Mouse (Mus musculus) embryonic facial prominence, embryonic 11.5 days (tissue): ENCODE results near the gene Rnf207. TPM values are rescaled to one million over a fixed set of nuclear protein-coding genes. Genes with fewer than 3 reads are reported as not detected.
A peak's percentile ranks its signal among the peaks of the same experiment; 100 is the strongest.

Experiments
- ATAC-seq: fragments of 200-750 bp; cut with Nextera tagmentation; replicated peaks from 2 replicates; pipeline ENCODE4 v1.8.0; 2017; ENCODE audit warnings: low read depth; ENCODE audit not compliant: insufficient number of reproducible peaks, low FRiP score, low TSS enrichment
- DNase-seq: peaks from one replicate; pipeline ENCODE4 v3.0.0-alpha.2; 2015; ENCODE audit warnings: low spot score
- H3K27ac ChIP-seq: fragments of 300-500 bp; sonication (generic); replicated peaks from 2 replicates; pipeline ENCODE4 v1.5.1; 2014; ENCODE audit warnings: mild to moderate bottlenecking, low read depth, low read length, control low read depth
- H3K27me3 ChIP-seq: fragments of 300-500 bp; sonication (generic); 2 replicates; pipeline ENCODE4 v1.6.1; 2014; ENCODE audit warnings: mild to moderate bottlenecking, low read length, moderate library complexity, mixed read lengths; ENCODE audit not compliant: control insufficient read depth, insufficient read depth
- H3K36me3 ChIP-seq: fragments of 300-500 bp; sonication (generic); replicated peaks from 2 replicates; pipeline ENCODE4 v1.6.1; 2014; ENCODE audit warnings: low read depth, mild to moderate bottlenecking, low read length, moderate library complexity, mixed read lengths; ENCODE audit not compliant: control insufficient read depth, insufficient read depth
- H3K4me1 ChIP-seq: fragments of 300-500 bp; sonication (generic); 2 replicates; pipeline ENCODE4 v1.6.1; 2014; ENCODE audit warnings: low read length, mixed read lengths; ENCODE audit not compliant: control insufficient read depth, insufficient read depth
- H3K4me2 ChIP-seq: fragments of 300-500 bp; sonication (generic); 2 replicates; pipeline ENCODE4 v1.6.1; 2014; ENCODE audit warnings: low read depth, mild to moderate bottlenecking, control low read depth, low read length, moderate library complexity
- H3K4me3 ChIP-seq: fragments of 300-500 bp; sonication (generic); 2 replicates; pipeline ENCODE4 v1.5.1; 2014; ENCODE audit warnings: low read depth, low read length, control low read depth
- H3K9ac ChIP-seq: fragments of 300-500 bp; sonication (generic); replicated peaks from 2 replicates; pipeline ENCODE4 v1.6.1; 2014; ENCODE audit warnings: mild to moderate bottlenecking, control low read depth, low read length
- H3K9me3 ChIP-seq: fragments of 300-500 bp; sonication (generic); replicated peaks from 2 replicates; pipeline ENCODE4 v1.6.1; 2016; ENCODE audit warnings: mild to moderate bottlenecking, low read length, inconsistent platforms, mixed read lengths; ENCODE audit not compliant: control insufficient read depth
- WGBS: fragments of 180-500 bp; shearing (Covaris S2); extraction: QIAGEN DNeasy Blood & Tissue Kit; methylation state at CpG from one replicate; pipeline ENCODE4 v1.1.7; 2014; 5-methylcytosine and 5-hydroxymethylcytosine counted together
- polyA plus RNA-seq: library from polyadenylated mRNA; unstranded; fragments of >200 nt; fragmentation: Nextera tagmentation; extraction: Ambion mirVana; gene quantifications from 2 replicates; pipeline ENCODE4 v1.2.1, GENCODE M21; 2014

The Rnf207 gene
- polyA plus RNA-seq, 1 experiment from 2014 or later: 0.41 TPM

GRCm38 (mm10) chr4:152339293-152339790 lies 20.5 kb upstream of the Rnf207 start:
- peak overlapping the region; percentile 60 for H3K4me3 ChIP-seq
- H3K4me1 ChIP-seq: peaks cover 2% of the 10 kb centered on the region; the same call in 1 of the 2 replicates
- H3K27ac ChIP-seq: no peak overlapping the region
- peak overlapping the region; percentile 100 for H3K4me2 ChIP-seq
- ATAC-seq: no peak
- H3K36me3 ChIP-seq: peaks cover 4% of the 10 kb centered on the region
- peaks cover 39% of the 10 kb centered on the region for H3K27me3 ChIP-seq
- H3K9me3 ChIP-seq: no peaks in the 10 kb centered on the region
- 3% methylated on average over 16 of the region's 26 CpGs for WGBS
- no peak for DNase-seq
- H3K9ac ChIP-seq: peak overlapping the region; percentile 61

- Histone ChIP-seq H3K27ac (no peak within 1 kb of the TSS), H3K27me3 (peaks cover 39% of the 10 kb centered on the region)
These were observed 19.9 kb upstream of the Rnf207 start, which contains the start of gene Chd5 for GRCm38 (mm10) chr4:152338419-152339292. Gene Chd5, plus strand, starts transcription at chr4:152338651.

GRCm38 (mm10) chr4:152337772-152338171 lies 19.0 kb upstream of the Rnf207 start:
- DNase-seq (no peak), ATAC-seq (no peak)
- H3K4me3 ChIP-seq: no peak overlapping the region
- no peak overlapping the region for H3K4me2 ChIP-seq
- H3K4me1 ChIP-seq: peaks cover 2% of the 10 kb centered on the region; the same call in 1 of the 2 replicates
- WGBS: 23% methylated on average over 6 of the region's 6 CpGs
- peaks cover 9% of the 10 kb centered on the region for H3K36me3 ChIP-seq
- no peak overlapping the region for H3K27ac ChIP-seq
- H3K9ac ChIP-seq: no peak overlapping the region
- peaks cover 39% of the 10 kb centered on the region for H3K27me3 ChIP-seq
- H3K9me3 ChIP-seq: no peaks in the 10 kb centered on the region

More at GRCm38 (mm10) chr4:152338419-152339292, 19.9 kb upstream of the Rnf207 start, which contains the start of gene Chd5:
- ATAC-seq (no peak), DNase-seq (peak; percentile 22)
- no peaks in the 10 kb centered on the region for H3K9me3 ChIP-seq
- peak within 1 kb of the TSS; percentile 60 for H3K4me3 ChIP-seq
- H3K4me2 ChIP-seq: peak within 1 kb of the TSS; percentile 100
- H3K9ac ChIP-seq: peak within 1 kb of the TSS; percentile 61
- WGBS: 2% methylated on average over 62 of the region's 120 CpGs
- H3K4me1 ChIP-seq: peaks cover 2% of the 10 kb centered on the region; the same call in 1 of the 2 replicates
- peaks cover 8% of the 10 kb centered on the region for H3K36me3 ChIP-seq

- Histone ChIP-seq H3K4me1 (no peaks in the 10 kb centered on the region), H3K27me3 (peaks cover 14% of the 10 kb centered on the region), H3K4me2 (no peak overlapping the region), H3K9me3 (no peaks in the 10 kb centered on the region), H3K4me3 (no peak overlapping the region), H3K9ac (no peak overlapping the region), H3K27ac (no peak overlapping the region), H3K36me3 (peaks cover 28% of the 10 kb centered on the region)
- WGBS: 95% methylated on average over 12 of the region's 12 CpGs
- DNase-seq: no peak
- ATAC-seq: no peak
These were observed 14.8 kb upstream of the Rnf207 start for GRCm38 (mm10) chr4:152333587-152333986.

- Histone ChIP-seq H3K36me3 (peaks cover 28% of the 10 kb centered on the region), H3K9me3 (no peaks in the 10 kb centered on the region), H3K27ac (no peak overlapping the region), H3K4me1 (no peaks in the 10 kb centered on the region), H3K9ac (no peak overlapping the region), H3K27me3 (peaks cover 9% of the 10 kb centered on the region), H3K4me2 (no peak overlapping the region), H3K4me3 (no peak overlapping the region)
- DNase-seq (peak; percentile 83), ATAC-seq (peak; percentile 32; the same call in 1 of the 2 replicates)
- 41% methylated on average over 2 of the region's 2 CpGs for WGBS
These were observed 14.2 kb upstream of the Rnf207 start for GRCm38 (mm10) chr4:152332952-152333351.

- Histone ChIP-seq H3K4me1 (0 out of 2 replicates have a peak, but pooled peaks cover 3% of the 10 kb centered on the region), H3K36me3 (peaks cover 20% of the 10 kb centered on the region)
- 80% methylated on average over 6 of the region's 6 CpGs for WGBS
These were observed 9.9 kb upstream of the Rnf207 start for GRCm38 (mm10) chr4:152328691-152329090.

GRCm38 (mm10) chr4:152326543-152326942 lies 7.8 kb upstream of the Rnf207 start:
- 0 out of 2 replicates have a peak, but pooled peaks cover 3% of the 10 kb centered on the region for H3K4me1 ChIP-seq
- DNase-seq (no peak), ATAC-seq (no peak)
- under 1% methylated on average over 11 of the region's 11 CpGs for WGBS
- no peaks in the 10 kb centered on the region for H3K27me3 ChIP-seq
- H3K9ac ChIP-seq: peak overlapping the region; percentile 97
- peak overlapping the region; percentile 99 for H3K4me3 ChIP-seq
- no peaks in the 10 kb centered on the region for H3K9me3 ChIP-seq
- peaks cover 14% of the 10 kb centered on the region for H3K36me3 ChIP-seq
- no peak overlapping the region for H3K27ac ChIP-seq
- peak overlapping the region; percentile 65 for H3K4me2 ChIP-seq

More at GRCm38 (mm10) chr4:152328691-152329090, 9.9 kb upstream of the Rnf207 start:
- H3K4me2 ChIP-seq: no peak overlapping the region
- DNase-seq: peak; percentile 59
- H3K9me3 ChIP-seq: no peaks in the 10 kb centered on the region
- no peak for ATAC-seq
- no peak overlapping the region for H3K4me3 ChIP-seq
- no peak overlapping the region for H3K27ac ChIP-seq
- no peak overlapping the region for H3K9ac ChIP-seq
- H3K27me3 ChIP-seq: no peaks in the 10 kb centered on the region
